Mouse (Mus musculus) liver, embryonic 15.5 days (tissue): ENCODE data around the gene Unc13b. TPM values are rescaled to one million over a fixed set of nuclear protein-coding genes. Genes with fewer than 3 reads are reported as not detected.

Experiments used
- ATAC-seq: fragments of 200-750 bp; cut with Nextera tagmentation; 2 replicates; pipeline ENCODE4 v1.8.0; 2017; ENCODE audit warnings: moderate number of reproducible peaks, mild to moderate bottlenecking, moderate library complexity; ENCODE audit not compliant: insufficient read depth
- H3K27ac ChIP-seq: fragments of 300-500 bp; sonication (generic); replicated peaks from 2 replicates; pipeline ENCODE4 v1.5.1; 2015; ENCODE audit warnings: mild to moderate bottlenecking, inconsistent platforms
- H3K27me3 ChIP-seq: fragments of 300-500 bp; sonication (generic); 2 replicates; pipeline ENCODE4 v1.6.1; 2015; ENCODE audit warnings: mild to moderate bottlenecking, inconsistent platforms
- H3K36me3 ChIP-seq: fragments of 300-500 bp; sonication (generic); replicated peaks from 2 replicates; pipeline ENCODE4 v1.6.1; 2015; ENCODE audit warnings: moderate library complexity, mild to moderate bottlenecking, inconsistent platforms
- H3K4me1 ChIP-seq: fragments of 300-500 bp; sonication (generic); replicated peaks from 2 replicates; pipeline ENCODE4 v1.6.1; 2015; ENCODE audit warnings: inconsistent platforms
- H3K4me2 ChIP-seq: fragments of 300-500 bp; sonication (generic); 2 replicates; pipeline ENCODE4 v1.6.1; 2015; ENCODE audit warnings: moderate library complexity, mild to moderate bottlenecking, inconsistent platforms
- H3K4me3 ChIP-seq: fragments of 300-500 bp; sonication (generic); replicated peaks from 2 replicates; pipeline ENCODE4 v1.5.1; 2015; ENCODE audit warnings: mild to moderate bottlenecking, inconsistent platforms
- H3K9ac ChIP-seq: fragments of 300-500 bp; sonication (generic); 2 replicates; pipeline ENCODE4 v1.6.1; 2015; ENCODE audit warnings: moderate library complexity, mild to moderate bottlenecking, inconsistent platforms
- H3K9me3 ChIP-seq: fragments of 300-500 bp; sonication (generic); replicated peaks from 2 replicates; pipeline ENCODE4 v1.6.1; 2016; ENCODE audit warnings: inconsistent platforms
- WGBS: fragments of 180-500 bp; shearing (Covaris S2); methylation state at CpG from one replicate; pipeline ENCODE4 v1.1.7; 2015; ENCODE audit warnings: mixed read lengths; ENCODE audit not compliant: insufficient replicate concordance; 5-methylcytosine and 5-hydroxymethylcytosine counted together
- polyA plus RNA-seq: library from polyadenylated mRNA; unstranded; fragments of >200 nt; fragmentation: Nextera tagmentation; extraction: Ambion mirVana; gene quantifications from 2 replicates; pipeline ENCODE4 v1.2.1, GENCODE M21; 2015

Unc13b gene
- polyA plus RNA-seq, 1 experiment from 2014 or later: 0.40 TPM

- Histone ChIP-seq H3K36me3 (no peaks in the 10 kb centered on the region), H3K9me3 (no peaks in the 10 kb centered on the region), H3K27me3 (peaks cover 3% of the 10 kb centered on the region), H3K9ac (no peak overlapping the region), H3K4me1 (no peaks in the 10 kb centered on the region), H3K27ac (no peak overlapping the region), H3K4me2 (no peak overlapping the region), H3K4me3 (no peak overlapping the region)
- ATAC-seq: no peak
- 3% methylated on average over 4 of the region's 4 CpGs for WGBS
Observed at GRCm38 (mm10) chr4:43052627-43053026, 6.1 kb upstream of the Unc13b start.

DNA sequence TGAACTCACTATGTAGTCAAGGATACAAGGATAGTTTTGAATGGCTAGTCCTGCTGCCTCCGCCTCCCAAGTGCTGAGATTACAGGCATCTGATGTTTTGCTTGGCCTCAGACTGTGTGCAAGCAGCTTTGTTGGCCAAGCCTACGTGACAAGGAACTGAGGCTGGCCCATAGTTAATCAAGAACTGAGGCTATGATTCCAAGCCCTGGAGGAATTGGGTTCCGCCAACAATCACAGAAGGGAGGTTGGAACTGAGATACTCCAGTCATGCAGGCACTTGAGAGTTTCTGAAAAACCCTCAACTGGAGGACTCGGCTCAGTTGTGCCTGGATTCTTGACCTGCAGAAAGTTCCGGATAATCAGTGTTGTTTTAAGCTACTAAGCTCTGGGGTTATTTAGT, 1.1 kb upstream of the Unc13b start:
- no peak overlapping the region for H3K9ac ChIP-seq
- H3K4me3 ChIP-seq: no peak overlapping the region
- H3K9me3 ChIP-seq: no peaks in the 10 kb centered on the region
- no peaks in the 10 kb centered on the region for H3K36me3 ChIP-seq
- H3K27ac ChIP-seq: no peak overlapping the region
- H3K27me3 ChIP-seq: peaks cover 53% of the 10 kb centered on the region
- 75% methylated on average over 5 of the region's 5 CpGs for WGBS
- H3K4me1 ChIP-seq: peaks cover 13% of the 10 kb centered on the region
- no peak for ATAC-seq
- no peak overlapping the region for H3K4me2 ChIP-seq

DNA sequence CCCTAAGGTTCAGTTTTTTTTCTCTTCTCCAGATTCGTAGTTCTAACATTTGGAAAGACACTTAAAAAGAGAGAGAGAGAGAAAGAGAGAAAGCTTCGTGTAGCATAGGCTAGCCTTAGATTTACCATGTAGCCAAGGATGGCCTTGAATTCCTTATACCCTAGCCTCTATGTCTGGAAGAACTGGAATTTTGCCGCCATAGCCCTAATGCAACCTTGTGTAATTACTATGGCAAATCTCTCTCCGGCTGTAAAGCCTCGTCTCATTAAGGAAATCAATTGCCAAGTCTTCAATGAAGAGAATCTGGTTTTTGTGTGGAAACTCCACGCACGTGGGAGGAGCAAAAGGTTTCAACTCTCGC, 381 bp upstream of the Unc13b start:
- Histone ChIP-seq H3K27me3 (peaks cover 54% of the 10 kb centered on the region), H3K9ac (no peak overlapping the region; the same call in 1 of the 2 replicates)
- 18% methylated on average over 8 of the region's 8 CpGs for WGBS

GRCm38 (mm10) chr4:43059697-43060096, 944 bp downstream of the Unc13b start:
- 21% methylated on average over 3 of the region's 3 CpGs for WGBS
- Histone ChIP-seq H3K9ac (no peak overlapping the region), H3K27me3 (peaks cover 54% of the 10 kb centered on the region), H3K4me2 (peak overlapping the region; percentile 98), H3K4me1 (peaks cover 13% of the 10 kb centered on the region), H3K36me3 (no peaks in the 10 kb centered on the region), H3K4me3 (peak overlapping the region; percentile 65), H3K9me3 (no peaks in the 10 kb centered on the region), H3K27ac (no peak overlapping the region)
- no peak for ATAC-seq

More for the DNA sequence above, 381 bp upstream of the Unc13b start:
- peaks cover 13% of the 10 kb centered on the region for H3K4me1 ChIP-seq
- ATAC-seq: no peak
- peak overlapping the region; percentile 65 for H3K4me3 ChIP-seq
- H3K9me3 ChIP-seq: no peaks in the 10 kb centered on the region
- H3K36me3 ChIP-seq: no peaks in the 10 kb centered on the region
- H3K4me2 ChIP-seq: peak overlapping the region; percentile 98
- no peak overlapping the region for H3K27ac ChIP-seq

DNA sequence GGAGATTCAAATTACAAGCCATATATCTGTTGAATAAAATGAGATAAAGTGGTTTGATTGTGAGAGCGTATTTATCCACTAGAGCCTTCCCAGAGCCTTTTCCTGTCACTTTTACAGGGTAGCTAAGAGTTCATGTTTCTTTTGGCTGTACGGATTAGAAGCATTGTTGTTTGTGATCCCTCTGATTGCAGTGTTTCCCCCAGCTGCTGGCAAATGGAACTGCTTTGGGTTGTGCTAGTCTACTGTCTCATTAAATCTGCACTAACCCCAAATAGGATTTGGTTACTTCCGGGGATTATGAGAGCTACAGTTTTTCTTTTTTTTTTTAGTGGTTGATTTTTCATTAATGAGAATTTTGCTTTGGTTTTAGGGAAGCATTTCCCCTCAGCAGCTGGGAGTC, 1.5 kb downstream of the Unc13b start:
- no peaks in the 10 kb centered on the region for H3K9me3 ChIP-seq
- ATAC-seq: no peak
- H3K4me1 ChIP-seq: peaks cover 13% of the 10 kb centered on the region
- no peak overlapping the region for H3K4me3 ChIP-seq
- no peak overlapping the region for H3K27ac ChIP-seq
- peaks cover 54% of the 10 kb centered on the region for H3K27me3 ChIP-seq
- 52% methylated on average over 3 of the region's 3 CpGs for WGBS
- no peak overlapping the region for H3K9ac ChIP-seq
- H3K4me2 ChIP-seq: no peak overlapping the region
- no peaks in the 10 kb centered on the region for H3K36me3 ChIP-seq

GRCm38 (mm10) chr4:43065471-43065870, 6.7 kb downstream of the Unc13b start:
- Histone ChIP-seq H3K27ac (no peak overlapping the region), H3K9me3 (no peaks in the 10 kb centered on the region), H3K4me2 (no peak overlapping the region), H3K4me3 (no peak overlapping the region), H3K4me1 (no peaks in the 10 kb centered on the region), H3K9ac (no peak overlapping the region), H3K27me3 (peaks cover 23% of the 10 kb centered on the region), H3K36me3 (no peaks in the 10 kb centered on the region)
- 73% methylated on average over 4 of the region's 4 CpGs for WGBS
- ATAC-seq: no peak

- Histone ChIP-seq H3K4me3 (no peak overlapping the region), H3K36me3 (no peaks in the 10 kb centered on the region), H3K4me2 (no peak overlapping the region), H3K27me3 (0 out of 2 replicates have a peak, but pooled peaks cover 3% of the 10 kb centered on the region), H3K27ac (no peak overlapping the region), H3K9ac (no peak overlapping the region), H3K4me1 (no peaks in the 10 kb centered on the region), H3K9me3 (no peaks in the 10 kb centered on the region)
- ATAC-seq: no peak
Observed at GRCm38 (mm10) chr4:43074923-43075322, 16.2 kb downstream of the Unc13b start.

GRCm38 (mm10) chr4:43078071-43078718, 19.4 kb downstream of the Unc13b start:
- ATAC-seq: no peak
- Histone ChIP-seq H3K9ac (no peak overlapping the region), H3K9me3 (no peaks in the 10 kb centered on the region), H3K4me2 (no peak overlapping the region), H3K36me3 (no peaks in the 10 kb centered on the region), H3K27me3 (0 out of 2 replicates have a peak, but pooled peaks cover 3% of the 10 kb centered on the region), H3K4me1 (no peaks in the 10 kb centered on the region), H3K27ac (no peak overlapping the region), H3K4me3 (no peak overlapping the region)
- 57% methylated on average over 7 of the region's 7 CpGs for WGBS

DNA sequence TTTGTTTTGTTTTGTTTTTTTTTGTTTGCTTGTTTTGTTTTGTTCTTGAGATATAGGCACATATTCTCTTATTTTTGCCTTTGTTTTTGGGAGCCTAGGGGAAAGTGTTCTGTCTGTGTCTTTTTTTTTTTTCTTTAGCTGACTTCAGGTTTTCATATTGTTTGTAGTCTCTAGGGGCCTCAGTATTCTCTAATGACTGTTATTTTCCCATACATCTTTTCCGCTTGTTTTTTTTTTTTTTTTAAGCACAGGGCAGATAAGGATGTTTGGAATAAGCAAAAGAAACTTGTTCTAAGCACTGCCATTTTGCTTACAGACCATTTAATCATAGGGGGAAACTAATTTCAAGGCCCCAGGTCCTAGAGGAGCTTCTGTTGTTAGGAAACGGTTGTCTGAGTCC, 23.7 kb downstream of the Unc13b start:
- no peaks in the 10 kb centered on the region for H3K4me1 ChIP-seq
- 0 out of 2 replicates have a peak, but pooled peaks cover 3% of the 10 kb centered on the region for H3K27me3 ChIP-seq
- WGBS: 46% methylated on average over 2 of the region's 2 CpGs
- no peak overlapping the region for H3K4me2 ChIP-seq
- H3K9ac ChIP-seq: no peak overlapping the region
- no peak overlapping the region for H3K27ac ChIP-seq
- no peak overlapping the region for H3K4me3 ChIP-seq
- no peak for ATAC-seq
- no peaks in the 10 kb centered on the region for H3K9me3 ChIP-seq
- no peaks in the 10 kb centered on the region for H3K36me3 ChIP-seq

DNA sequence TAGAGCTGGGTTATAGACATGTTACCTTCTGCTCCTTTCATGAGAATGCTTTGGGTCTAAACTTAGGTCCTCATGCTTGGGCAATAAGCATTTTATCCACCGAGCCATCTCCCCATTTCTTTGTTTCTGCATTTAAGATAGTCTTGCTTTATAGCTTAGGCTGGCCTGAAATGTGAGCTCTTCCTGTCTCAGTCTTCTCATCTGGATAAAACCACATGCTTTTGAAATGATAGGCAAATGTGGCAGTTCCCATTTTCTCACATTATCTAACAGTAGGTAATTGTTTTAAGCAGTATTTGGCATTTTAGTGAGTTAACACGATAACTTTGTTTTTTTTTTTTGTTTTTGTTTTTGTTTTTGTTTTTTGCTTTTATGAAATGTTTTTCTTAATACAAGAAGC, 31.2 kb downstream of the Unc13b start:
- Histone ChIP-seq H3K27ac (no peak overlapping the region), H3K4me3 (no peak overlapping the region), H3K27me3 (no peaks in the 10 kb centered on the region), H3K4me1 (no peaks in the 10 kb centered on the region), H3K9me3 (no peaks in the 10 kb centered on the region), H3K36me3 (no peaks in the 10 kb centered on the region), H3K4me2 (no peak overlapping the region), H3K9ac (no peak overlapping the region)
- 54% methylated on average over 2 of the region's 2 CpGs for WGBS
- ATAC-seq: no peak

GRCm38 (mm10) chr4:43091183-43091582, 32.4 kb downstream of the Unc13b start:
- WGBS: 66% methylated on average over 4 of the region's 4 CpGs

GRCm38 (mm10) chr4:43113491-43113890, 54.7 kb downstream of the Unc13b start:
- no peaks in the 10 kb centered on the region for H3K9me3 ChIP-seq
- H3K4me1 ChIP-seq: no peaks in the 10 kb centered on the region
- no peaks in the 10 kb centered on the region for H3K27me3 ChIP-seq
- H3K36me3 ChIP-seq: no peaks in the 10 kb centered on the region
- no peak overlapping the region for H3K4me2 ChIP-seq
- H3K9ac ChIP-seq: no peak overlapping the region
- H3K4me3 ChIP-seq: no peak overlapping the region
- no peak overlapping the region for H3K27ac ChIP-seq
- ATAC-seq: no peak

More at GRCm38 (mm10) chr4:43091183-43091582, 32.4 kb downstream of the Unc13b start:
- Histone ChIP-seq H3K4me1 (no peaks in the 10 kb centered on the region), H3K27ac (no peak overlapping the region), H3K4me2 (no peak overlapping the region), H3K9me3 (no peaks in the 10 kb centered on the region), H3K27me3 (no peaks in the 10 kb centered on the region), H3K4me3 (no peak overlapping the region), H3K9ac (no peak overlapping the region), H3K36me3 (no peaks in the 10 kb centered on the region)
- no peak for ATAC-seq
